Mouse (Mus musculus): Measurements from ENCODE around the gene Pfn3. TPM values are rescaled to one million over a fixed set of nuclear protein-coding genes. Genes with fewer than 3 reads are reported as not detected.

Gene Pfn3
- polyA plus RNA-seq, 1 experiment from 2014 or later = not detected

GRCm38 (mm10) chr13:55371007-55371681, 43.9 kb downstream of the Pfn3 start:
- no peaks in the 10 kb centered on the region for H3K27me3 ChIP-seq (ENCODE audit: control insufficient read depth, insufficient read depth, low read length)

DNA sequence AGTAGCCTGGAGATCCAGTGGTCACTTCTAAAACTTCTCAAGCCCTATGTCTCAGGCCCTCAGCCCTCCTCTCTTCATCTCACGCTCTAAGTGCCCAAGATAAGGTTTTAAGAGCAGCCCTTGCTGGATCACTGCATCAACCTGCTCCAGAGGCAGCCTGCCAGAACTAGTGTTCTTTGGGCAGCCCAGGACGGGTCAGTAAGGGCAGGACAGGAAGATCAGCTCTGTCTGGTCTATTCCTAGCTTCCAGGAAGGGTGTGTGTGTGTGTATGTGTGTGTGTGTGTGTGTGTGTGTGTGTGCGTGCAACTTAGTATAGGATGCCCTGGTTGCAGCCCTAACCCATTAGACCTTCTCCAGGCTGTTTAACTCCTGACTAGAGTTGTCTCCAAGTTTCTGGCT, 44.8 kb downstream of the Pfn3 start:
- WGBS = 72% methylated on average over 3 of the region's 3 CpGs
- Histone ChIP-seq H3K4me1 (replicated peaks; ENCODE audit: control insufficient read depth, insufficient read depth, low read length) (no peaks in the 10 kb centered on the region), H3K36me3 (ENCODE audit: control insufficient read depth, insufficient read depth, low read length) (no peaks in the 10 kb centered on the region), H3K4me2 (ENCODE audit: low read depth, low read length, severe bottlenecking) (no peak overlapping the region), H3K4me3 (ENCODE audit: low read depth, low read length) (no peak overlapping the region), H3K9ac (ENCODE audit: low read length) (no peak overlapping the region), H3K27ac (ENCODE audit: low read depth, low read length) (no peak overlapping the region), H3K27me3 (ENCODE audit: control insufficient read depth, insufficient read depth, low read length) (no peaks in the 10 kb centered on the region), H3K9me3 (ENCODE audit: control insufficient read depth, low read length) (no peaks in the 10 kb centered on the region)
- DNase-seq (ENCODE audit: low spot score) (no peak), ATAC-seq (replicated peaks; ENCODE audit: low FRiP score) (no peak)

More at GRCm38 (mm10) chr13:55371007-55371681, 43.9 kb downstream of the Pfn3 start:
- no peak overlapping the region for H3K27ac ChIP-seq (ENCODE audit: low read depth, low read length)
- no peak overlapping the region for H3K4me3 ChIP-seq (ENCODE audit: low read depth, low read length)
- no peaks in the 10 kb centered on the region for H3K9me3 ChIP-seq (ENCODE audit: control insufficient read depth, low read length)
- H3K4me2 ChIP-seq (ENCODE audit: low read depth, low read length, severe bottlenecking) = no peak overlapping the region
- no peaks in the 10 kb centered on the region for H3K36me3 ChIP-seq (ENCODE audit: control insufficient read depth, insufficient read depth, low read length)
- no peak for DNase-seq (ENCODE audit: low spot score)
- ATAC-seq (replicated peaks; ENCODE audit: low FRiP score) = no peak
- no peak overlapping the region for H3K9ac ChIP-seq (ENCODE audit: low read length)
- H3K4me1 ChIP-seq (replicated peaks; ENCODE audit: control insufficient read depth, insufficient read depth, low read length) = no peaks in the 10 kb centered on the region
- 74% methylated on average over 8 of the region's 8 CpGs for WGBS

- WGBS = 69% methylated on average over 13 of the region's 13 CpGs
- Histone ChIP-seq H3K4me2 (ENCODE audit: low read depth, low read length, severe bottlenecking) (no peak within 1 kb of the TSS), H3K4me3 (ENCODE audit: low read depth, low read length) (no peak within 1 kb of the TSS), H3K36me3 (ENCODE audit: control insufficient read depth, insufficient read depth, low read length) (no peaks in the 10 kb centered on the region), H3K9me3 (ENCODE audit: control insufficient read depth, low read length) (no peaks in the 10 kb centered on the region), H3K27me3 (ENCODE audit: control insufficient read depth, insufficient read depth, low read length) (no peaks in the 10 kb centered on the region), H3K27ac (ENCODE audit: low read depth, low read length) (no peak within 1 kb of the TSS), H3K4me1 (replicated peaks; ENCODE audit: control insufficient read depth, insufficient read depth, low read length) (no peaks in the 10 kb centered on the region), H3K9ac (ENCODE audit: low read length) (no peak within 1 kb of the TSS)
- DNase-seq (ENCODE audit: low spot score) = no peak
- ATAC-seq (replicated peaks; ENCODE audit: low FRiP score) = no peak
These were observed 45.4 kb downstream of the Pfn3 start, which contains the start of gene Rgs14 for GRCm38 (mm10) chr13:55369531-55370114. TSS of gene Rgs14 (plus strand) at chr13:55369732.

- Histone ChIP-seq H3K9ac (ENCODE audit: low read length) (no peak overlapping the region), H3K36me3 (ENCODE audit: control insufficient read depth, insufficient read depth, low read length) (no peaks in the 10 kb centered on the region), H3K4me2 (ENCODE audit: low read depth, low read length, severe bottlenecking) (no peak overlapping the region), H3K4me3 (ENCODE audit: low read depth, low read length) (no peak overlapping the region), H3K9me3 (ENCODE audit: control insufficient read depth, low read length) (no peaks in the 10 kb centered on the region), H3K27ac (ENCODE audit: low read depth, low read length) (no peak overlapping the region), H3K4me1 (replicated peaks; ENCODE audit: control insufficient read depth, insufficient read depth, low read length) (no peaks in the 10 kb centered on the region), H3K27me3 (ENCODE audit: control insufficient read depth, insufficient read depth, low read length) (no peaks in the 10 kb centered on the region)
- DNase-seq (ENCODE audit: low spot score) (no peak), ATAC-seq (replicated peaks; ENCODE audit: low FRiP score) (no peak)
- 80% methylated on average over 7 of the region's 7 CpGs for WGBS
These were observed 46.6 kb downstream of the Pfn3 start for GRCm38 (mm10) chr13:55368401-55368800.

Small RNA genes within 50 kb of the gene (microRNA-seq; reads per million reads assigned to microRNA genes)
- gene Mir6943 (ENCODE audit: insufficient number of aligned reads) = not detected

Other genes with a start within 250 kb of the Pfn3 start
- gene Nsd1, start 205.4 kb downstream of the Pfn3 start, polyA plus RNA-seq (2014; fragmentation: Nextera tagmentation; extraction: Ambion mirVana) = 69.6 and 79.3 TPM in 2 replicates
- gene Prelid1, start 94.7 kb downstream of the Pfn3 start, polyA plus RNA-seq (2014; fragmentation: Nextera tagmentation; extraction: Ambion mirVana) = 422 and 451 TPM in 2 replicates
- gene Rab24, start 93.3 kb downstream of the Pfn3 start, polyA plus RNA-seq (2014; fragmentation: Nextera tagmentation; extraction: Ambion mirVana) = 84.4 and 101 TPM in 2 replicates
- 37.2 and 42.2 TPM in 2 replicates for gene Mxd3, start 85.4 kb downstream of the Pfn3 start, polyA plus RNA-seq (2014; fragmentation: Nextera tagmentation; extraction: Ambion mirVana)
- gene Lman2, start 52.4 kb downstream of the Pfn3 start, polyA plus RNA-seq (2014; fragmentation: Nextera tagmentation; extraction: Ambion mirVana) = 90.4 and 94.2 TPM in 2 replicates
- gene Rgs14, start 45.5 kb downstream of the Pfn3 start, polyA plus RNA-seq (2014; fragmentation: Nextera tagmentation; extraction: Ambion mirVana) = 0.33 and 0.44 TPM in 2 replicates
- gene Slc34a1, start 17.0 kb downstream of the Pfn3 start, polyA plus RNA-seq (2014; fragmentation: Nextera tagmentation; extraction: Ambion mirVana) = not detected in 2 replicates
- gene F12, start 11.6 kb upstream of the Pfn3 start, polyA plus RNA-seq (2014; fragmentation: Nextera tagmentation; extraction: Ambion mirVana) = not detected in 2 replicates
- gene Grk6, start 29.8 kb upstream of the Pfn3 start, polyA plus RNA-seq (2014; fragmentation: Nextera tagmentation; extraction: Ambion mirVana) = 69.5 and 79.2 TPM in 2 replicates
- gene Prr7, start 49.0 kb upstream of the Pfn3 start, polyA plus RNA-seq (2014; fragmentation: Nextera tagmentation; extraction: Ambion mirVana) = 2.3 and 3.9 TPM in 2 replicates
- gene Dbn1, start 72.9 kb upstream of the Pfn3 start, polyA plus RNA-seq (2014; fragmentation: Nextera tagmentation; extraction: Ambion mirVana) = 411 and 418 TPM in 2 replicates
- 165 and 185 TPM in 2 replicates for gene Pdlim7, start 98.4 kb upstream of the Pfn3 start, polyA plus RNA-seq (2014; fragmentation: Nextera tagmentation; extraction: Ambion mirVana)
- 3.3 and 3.9 TPM in 2 replicates for gene Dok3, start 114.1 kb upstream of the Pfn3 start, polyA plus RNA-seq (2014; fragmentation: Nextera tagmentation; extraction: Ambion mirVana)
- 79.3 and 79.5 TPM in 2 replicates for gene Ddx41, start 121.4 kb upstream of the Pfn3 start, polyA plus RNA-seq (2014; fragmentation: Nextera tagmentation; extraction: Ambion mirVana)
- 55.8 and 58.0 TPM in 2 replicates for gene Fam193b, start 155.9 kb upstream of the Pfn3 start, polyA plus RNA-seq (2014; fragmentation: Nextera tagmentation; extraction: Ambion mirVana)
- gene Tmed9, start 158.5 kb upstream of the Pfn3 start, polyA plus RNA-seq (2014; fragmentation: Nextera tagmentation; extraction: Ambion mirVana) = 51.4 and 56.5 TPM in 2 replicates
- gene B4galt7, start 184.7 kb upstream of the Pfn3 start, polyA plus RNA-seq (2014; fragmentation: Nextera tagmentation; extraction: Ambion mirVana) = 24.5 and 25.6 TPM in 2 replicates
- 65.4 and 69.7 TPM in 2 replicates for gene Caml, start 207.8 kb upstream of the Pfn3 start, polyA plus RNA-seq (2014; fragmentation: Nextera tagmentation; extraction: Ambion mirVana)
- 56.8 and 58.2 TPM in 2 replicates for gene Ddx46, start 219.8 kb upstream of the Pfn3 start, polyA plus RNA-seq (2014; fragmentation: Nextera tagmentation; extraction: Ambion mirVana)

All from forebrain, embryonic 11.5 days (tissue).